Mouse (Mus musculus): ENCODE results near the gene Ppm1h.

DNA sequence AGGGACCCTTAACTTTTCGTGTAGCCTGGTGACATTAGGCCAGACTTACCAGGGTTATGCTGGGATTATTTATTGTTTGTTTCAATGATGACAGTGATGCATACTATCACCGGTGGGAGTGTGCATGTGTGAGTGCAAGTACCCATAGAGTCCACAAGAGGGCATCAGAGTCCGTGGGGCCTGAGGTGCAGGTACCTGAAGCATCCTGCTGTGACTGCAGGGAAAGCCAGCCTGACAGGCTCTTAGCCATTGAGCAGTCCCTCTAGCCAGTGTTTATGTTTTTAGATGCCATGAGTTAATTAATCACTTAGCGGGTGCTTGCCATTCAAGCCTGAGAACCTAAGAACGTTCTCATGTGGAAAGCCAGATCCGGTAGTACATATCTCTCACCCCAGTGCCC lies 119.4 kb downstream of the Ppm1h start:
- TF ChIP-seq CTCF (IDR thresholded peaks at IDR 0.05; ENCODE audit: control insufficient read depth, insufficient read depth, low read length), result peak; percentile 47; the same call in 1 of the 2 replicates
- TF ChIP-seq POLR2A (IDR thresholded peaks at IDR 0.05; ENCODE audit: borderline replicate concordance, control insufficient read depth, low read depth, low read length), result no peak

Data from bone marrow, adult 2 months (tissue).